Mouse (Mus musculus) left cerebral cortex, postnatal 25 days (tissue): ENCODE results near the gene Nupl2. TPM values are rescaled to one million over a fixed set of nuclear protein-coding genes. Genes with fewer than 3 reads are reported as not detected.
A peak's percentile ranks its signal among the peaks of the same experiment; 100 is the strongest.

Experiments
- DNase-seq, 2 experiments: peaks; one replicate each; pipeline ENCODE4 v3.0.0; 2022; ENCODE audit warnings: low spot score in 2 of 2, mixed read lengths in 1 of 2
- intact Hi-C: fragments of 180-260 bp; cut with DNase I; formaldehyde crosslinking; loops from one replicate; pipeline ENCODE4 v1.15.1; 2025
- total RNA-seq, 2 experiments: library from RNA; stranded (reverse); gene quantifications; 2 replicates each; pipeline ENCODE4 v1.2.3; 2021

Gene Nupl2
- total RNA-seq = 10 to 100 TPM; 11.1 to 13.1 TPM

DNA sequence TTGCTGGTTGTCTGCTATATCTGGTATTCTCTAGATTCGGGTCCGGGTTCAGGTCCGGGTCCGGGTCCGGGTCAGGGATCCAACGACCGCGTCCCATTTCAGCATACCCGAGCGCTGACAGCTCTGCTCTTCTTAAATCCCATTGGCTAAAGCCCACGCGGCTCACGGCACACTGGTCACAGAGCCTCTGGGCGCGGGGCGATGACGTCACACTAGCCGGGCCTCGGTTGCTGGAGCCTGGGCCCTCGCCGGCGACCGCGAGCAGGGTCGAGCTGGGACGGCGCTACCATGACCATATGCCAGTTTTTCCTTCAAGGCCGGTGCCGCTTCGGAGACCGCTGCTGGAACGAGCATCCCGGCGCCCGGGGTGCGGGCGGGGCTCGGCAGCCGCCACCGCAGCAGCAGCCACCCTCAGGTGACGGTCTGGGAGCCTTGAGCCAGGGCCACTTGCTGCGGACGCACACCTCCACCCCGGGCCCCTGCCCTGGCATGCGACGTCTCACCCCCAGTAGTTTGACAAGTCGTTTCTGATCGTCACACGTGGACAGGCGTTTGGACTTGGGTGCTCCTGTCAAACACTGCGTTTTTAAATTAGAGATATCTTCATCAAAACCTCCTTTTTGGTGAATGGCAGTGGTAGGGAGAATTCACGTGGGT is at the start of gene Nupl2:
TSS of gene Nupl2 (plus strand) at position 175 of the 657 bp plus-strand sequence.
- intact Hi-C loops = loop anchor here (1.0 to 5.0 kb wide), 4 partner anchors 65 to 323 kb away; partner anchors contain the start of genes Abcb8, Atg9b, Klhl7 and Nos3
- DNase-seq = peak; percentile 97

DNA sequence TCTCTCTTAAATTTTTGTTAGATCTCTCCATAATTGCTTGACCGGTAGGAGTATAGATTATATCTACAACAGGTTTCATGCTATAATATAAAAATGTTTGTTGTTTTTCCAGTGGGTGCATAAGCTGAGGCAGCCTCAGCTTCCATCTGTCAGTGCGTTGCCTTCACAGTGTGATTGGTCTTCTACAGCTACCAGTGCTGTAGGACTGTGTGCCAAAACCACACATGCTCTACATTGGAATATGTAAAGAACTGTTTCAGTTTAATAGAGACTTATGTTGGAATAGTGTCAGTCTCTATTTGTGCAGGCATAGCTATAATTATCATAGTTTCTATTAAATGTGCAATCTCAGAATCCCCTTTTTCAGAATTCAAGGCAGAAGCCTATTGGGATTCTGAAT is 42.5 kb upstream of the Nupl2 start:
- DNase-seq = no peak
- intact Hi-C loops = no loop called here

DNA sequence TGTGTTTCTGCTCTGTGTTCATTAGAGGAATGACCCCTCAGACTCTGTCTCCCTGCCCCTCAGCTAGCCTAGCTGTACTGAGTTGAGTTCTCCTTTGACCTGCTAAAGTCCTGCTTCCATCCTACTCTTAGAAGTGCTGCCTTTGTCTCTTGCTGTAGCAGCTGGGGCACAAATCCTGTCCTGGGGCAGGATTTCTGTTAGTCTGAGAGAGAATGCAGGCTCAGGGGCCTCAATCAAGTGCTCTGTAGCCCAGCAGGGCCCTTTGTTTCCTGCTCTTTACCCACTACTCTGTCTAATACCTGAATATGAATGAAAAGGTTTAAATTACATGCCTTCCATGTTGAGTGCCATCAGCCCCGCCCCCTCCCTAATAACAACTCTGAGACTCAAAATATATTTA is 40.6 kb upstream of the Nupl2 start:
- intact Hi-C loops = no loop called here
- no peak for DNase-seq

DNA sequence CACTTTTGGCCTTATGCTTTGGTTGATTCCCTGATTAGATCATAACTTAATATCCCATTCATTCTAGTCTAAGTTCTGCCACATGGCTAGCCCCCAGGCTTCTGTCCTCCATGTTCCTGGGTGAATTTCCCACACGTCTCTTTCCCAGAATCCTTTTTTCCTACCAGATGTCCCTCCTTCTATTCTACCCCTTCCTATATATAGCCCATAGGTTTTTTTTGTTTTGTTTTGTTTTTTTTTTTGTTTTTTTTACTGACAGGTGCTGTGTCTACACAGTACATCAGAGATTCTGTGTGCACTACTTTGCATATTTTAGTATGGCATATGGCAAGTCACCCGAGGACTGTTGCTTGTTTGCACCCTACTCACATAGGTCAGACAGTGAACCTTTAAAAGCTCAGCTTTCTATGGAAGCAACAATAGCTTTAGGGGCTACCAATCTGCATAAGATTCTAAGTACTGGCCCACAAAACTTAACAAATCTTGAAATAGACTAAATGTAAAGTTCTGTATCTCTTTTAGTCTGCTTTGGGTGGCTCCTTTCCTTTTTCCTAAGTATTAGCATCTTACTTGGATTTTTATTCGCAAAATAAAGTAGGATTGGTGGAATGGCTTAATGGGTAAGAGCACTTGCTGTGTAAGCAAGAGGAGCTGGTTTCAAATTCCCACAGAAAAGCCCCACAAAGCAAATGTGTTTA is 40.0 kb upstream of the Nupl2 start:
- no peak for DNase-seq
- intact Hi-C loops = no loop called here

DNA sequence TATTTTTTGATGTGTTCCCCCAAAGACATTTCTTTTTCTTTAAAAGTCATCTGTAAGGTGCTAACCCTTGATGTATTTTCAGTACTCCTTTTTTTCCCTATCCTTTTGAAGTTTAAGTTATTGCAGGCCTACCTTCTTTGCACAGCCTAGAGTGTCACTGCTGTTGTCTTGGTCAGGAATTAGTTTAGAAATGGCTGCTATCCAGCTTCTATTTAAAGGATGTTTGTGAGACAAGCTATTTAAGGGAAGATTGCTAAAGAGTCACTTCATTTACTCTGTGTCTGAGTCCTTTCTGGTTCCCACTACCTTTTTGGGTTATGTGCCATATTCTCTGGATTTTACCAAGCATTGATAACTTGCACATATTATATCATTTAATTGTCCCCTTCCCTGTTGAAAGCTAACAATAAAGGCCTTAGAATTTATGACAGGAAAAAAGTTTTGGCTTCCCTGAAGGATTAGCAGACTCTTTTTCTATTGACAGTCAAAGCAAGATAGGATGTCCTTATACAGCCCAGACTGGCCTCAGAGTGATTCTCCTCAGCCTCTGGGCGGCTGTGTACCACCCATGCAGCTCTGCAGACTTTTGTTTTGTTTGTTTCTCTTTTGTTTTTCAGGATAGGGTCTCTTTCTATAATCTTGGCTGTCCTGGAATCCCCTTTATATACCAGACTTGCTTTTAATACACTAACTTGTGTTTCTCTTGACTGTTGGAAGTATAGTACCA is 38.7 kb upstream of the Nupl2 start:
- no peak for DNase-seq

DNA sequence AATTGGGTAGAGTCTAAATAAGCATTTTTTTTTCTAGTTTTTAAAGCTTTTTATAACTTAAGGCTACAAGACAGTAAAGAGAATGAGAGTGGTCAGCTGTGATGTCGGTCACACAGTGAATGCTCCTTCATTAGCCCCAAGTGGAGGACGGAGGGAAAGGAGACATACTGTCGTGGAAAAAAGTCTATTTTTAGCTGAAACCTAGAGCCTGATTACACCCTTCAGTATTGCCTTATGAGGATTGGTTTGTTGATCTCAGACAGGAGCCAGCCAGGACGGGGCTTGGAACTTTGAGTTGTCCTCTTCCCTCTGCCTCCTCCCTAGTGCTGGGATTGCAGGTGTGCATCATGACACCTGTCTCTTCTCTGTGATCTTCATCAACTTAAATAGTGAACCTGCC is 37.8 kb upstream of the Nupl2 start:
- DNase-seq = no peak
- intact Hi-C loops = no loop called here

More for the DNA sequence above, 38.7 kb upstream of the Nupl2 start:
- intact Hi-C loops = no loop called here

DNA sequence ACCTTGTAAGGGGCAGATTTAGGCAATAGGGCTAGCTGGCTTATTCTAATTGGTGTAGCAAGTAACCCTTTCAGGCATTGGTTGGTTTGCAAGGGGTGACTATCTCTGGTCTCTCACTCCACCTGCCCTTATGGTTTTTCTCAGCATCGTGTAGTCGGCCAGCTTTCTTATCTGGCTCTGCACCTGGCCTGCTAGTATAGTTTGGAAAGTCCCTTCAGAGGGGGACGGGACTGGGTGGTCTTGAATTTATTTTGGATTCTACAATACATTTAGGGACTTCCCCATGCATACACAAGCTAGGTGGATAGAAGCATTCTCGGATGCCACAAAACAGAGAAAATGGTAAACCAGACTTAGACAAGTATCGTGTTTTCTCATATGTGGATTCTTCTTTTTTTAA is 17.8 kb upstream of the Nupl2 start:
- intact Hi-C loops = no loop called here

DNA sequence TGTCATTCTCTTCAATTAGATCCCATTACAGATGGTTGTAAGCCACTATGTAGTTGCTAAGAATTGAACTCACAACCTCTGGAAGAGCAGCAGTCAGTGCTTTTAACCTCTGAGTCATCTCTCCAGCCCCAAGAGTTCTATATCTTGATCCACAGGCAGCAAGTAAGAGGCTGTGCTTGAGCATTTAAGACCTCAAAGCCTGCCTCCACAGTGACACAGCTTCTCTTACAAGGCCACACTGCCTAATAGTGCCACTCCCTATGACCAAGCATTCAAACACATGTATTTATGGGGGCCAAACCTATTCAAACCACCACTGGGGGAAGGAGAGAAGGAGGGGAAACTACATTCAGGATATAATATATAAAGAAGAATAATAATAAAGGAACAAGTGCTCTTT is 12.6 kb upstream of the Nupl2 start:
- intact Hi-C loops = no loop called here
- DNase-seq = no peak

More for the DNA sequence above, 17.8 kb upstream of the Nupl2 start:
- DNase-seq = no peak

DNA sequence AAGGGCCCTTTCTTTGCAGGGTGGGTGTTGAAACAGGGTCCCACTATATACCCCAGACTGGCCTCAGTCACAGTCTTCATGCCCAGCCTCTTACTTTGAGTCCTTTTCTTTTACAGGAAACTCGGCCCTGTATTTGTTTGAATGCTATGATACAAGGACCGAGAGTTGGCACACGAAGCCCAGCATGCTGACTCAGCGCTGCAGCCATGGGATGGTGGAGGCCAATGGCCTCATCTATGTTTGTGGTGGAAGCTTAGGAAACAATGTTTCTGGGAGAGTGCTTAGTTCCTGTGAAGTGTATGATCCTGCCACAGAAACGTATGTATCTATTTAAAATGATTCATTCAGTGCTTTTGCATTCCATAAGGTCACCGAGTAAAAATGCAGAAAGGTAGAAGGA is 8.0 kb upstream of the Nupl2 start:
- no peak for DNase-seq

DNA sequence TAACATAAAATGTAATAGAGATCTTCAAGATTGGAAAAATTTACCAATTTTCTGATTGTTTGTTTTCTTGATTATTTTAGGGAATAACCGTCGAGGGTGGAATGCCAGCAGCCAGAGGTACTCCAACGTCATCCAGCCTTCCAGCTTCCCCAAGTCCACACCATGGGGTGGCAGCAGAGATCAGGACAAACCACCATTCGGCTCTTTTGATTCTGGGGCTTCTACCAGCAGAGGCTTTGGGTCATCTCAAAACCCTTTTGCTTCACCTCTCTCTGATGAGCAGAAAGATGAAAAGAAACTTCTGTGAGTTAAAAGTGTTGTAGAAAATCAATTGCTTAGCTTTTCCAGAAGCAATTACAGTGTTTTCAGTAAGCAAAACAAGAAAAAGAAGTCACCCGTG is 2.5 kb downstream of the Nupl2 start:
- DNase-seq = peak in 1 of 2 experiments; percentile 31
- intact Hi-C loops = loop anchor here (2.0 to 5.0 kb wide), 4 partner anchors 94 to 325 kb away; partner anchors contain the start of genes Abcb8, Atg9b, Nos3 and Tomm7

More for the DNA sequence above, 8.0 kb upstream of the Nupl2 start:
- intact Hi-C loops = no loop called here

DNA sequence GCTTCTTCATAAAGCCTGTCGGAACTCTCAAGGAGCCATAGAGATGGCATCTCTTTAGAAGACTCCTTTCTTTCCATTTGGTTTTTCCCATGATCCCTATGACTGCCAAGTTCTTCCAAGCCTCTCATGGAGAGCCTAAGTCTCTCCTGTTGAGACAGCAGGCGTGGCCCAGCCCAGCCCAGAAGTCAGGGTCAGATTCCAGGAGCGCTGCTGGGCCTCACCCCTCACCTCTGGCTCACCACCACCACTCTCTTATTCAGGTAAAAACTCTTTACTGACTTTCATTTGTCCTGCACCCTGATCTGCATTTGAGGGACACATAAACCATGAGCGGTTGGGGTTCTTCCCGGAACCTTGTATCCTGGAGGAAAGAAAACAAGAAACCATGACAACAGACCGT is 5.1 kb downstream of the Nupl2 start:
- intact Hi-C loops = loop anchor here (5.0 kb wide), 3 partner anchors 192 to 328 kb away; partner anchors contain the start of genes Abcb8, Atg9b, Nos3 and Tomm7
- no peak for DNase-seq

DNA sequence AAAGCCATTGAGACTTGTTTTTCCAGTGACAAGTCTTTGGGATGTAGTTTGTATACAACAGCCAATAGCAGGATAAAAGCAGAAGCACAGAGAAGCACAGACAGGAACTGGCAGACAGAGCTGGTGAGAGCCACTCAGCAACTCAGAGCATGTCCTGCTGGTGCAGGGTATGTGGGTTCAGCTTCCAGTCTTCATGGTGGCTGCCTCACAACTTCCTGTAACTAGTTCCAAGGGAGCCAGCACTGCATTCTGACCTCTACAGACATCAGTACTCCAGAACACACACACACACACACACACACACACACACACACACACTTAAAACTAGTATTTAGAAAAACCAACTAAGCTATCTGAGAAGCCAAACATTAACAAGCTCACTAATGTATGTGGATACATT is 7.3 kb downstream of the Nupl2 start:
- intact Hi-C loops = no loop called here
- no peak for DNase-seq

DNA sequence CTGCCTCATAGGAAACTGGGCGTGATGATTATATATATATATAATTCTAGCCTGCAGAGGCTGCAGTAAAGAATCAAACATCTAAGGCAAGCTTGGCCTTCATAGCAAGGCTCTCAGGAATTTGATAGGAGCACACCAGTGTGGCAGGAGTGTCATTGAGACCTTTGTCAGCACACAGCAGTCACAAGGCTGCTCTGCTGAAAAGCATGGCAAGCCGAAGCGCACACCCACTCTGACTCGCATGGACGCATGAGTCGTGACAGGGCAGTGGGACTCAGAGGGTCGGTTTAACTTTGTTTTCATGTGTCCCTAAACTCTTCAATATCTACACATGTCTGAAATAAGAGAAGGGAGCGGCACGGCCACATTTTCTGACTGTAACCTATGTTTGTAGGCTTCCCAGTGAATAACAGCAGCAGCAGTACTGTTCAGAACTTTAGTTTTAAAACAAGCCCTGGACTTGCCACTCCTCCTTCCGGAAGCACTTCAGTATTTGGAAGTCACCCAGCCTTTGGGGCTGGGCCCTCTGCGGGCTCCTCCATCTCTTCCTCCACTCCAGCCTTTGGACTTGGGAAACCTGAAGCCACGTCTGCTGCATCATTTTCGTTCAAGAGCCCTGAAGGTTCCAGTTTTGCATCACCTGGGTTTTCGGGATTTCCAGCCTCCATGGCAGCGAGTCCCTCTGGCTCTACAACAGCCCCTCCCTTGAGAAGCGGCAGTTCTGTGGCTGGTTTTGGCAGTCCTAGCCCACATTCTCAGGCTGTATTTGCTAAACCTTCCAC is 16.9 kb downstream of the Nupl2 start:
- intact Hi-C loops = no loop called here

DNA sequence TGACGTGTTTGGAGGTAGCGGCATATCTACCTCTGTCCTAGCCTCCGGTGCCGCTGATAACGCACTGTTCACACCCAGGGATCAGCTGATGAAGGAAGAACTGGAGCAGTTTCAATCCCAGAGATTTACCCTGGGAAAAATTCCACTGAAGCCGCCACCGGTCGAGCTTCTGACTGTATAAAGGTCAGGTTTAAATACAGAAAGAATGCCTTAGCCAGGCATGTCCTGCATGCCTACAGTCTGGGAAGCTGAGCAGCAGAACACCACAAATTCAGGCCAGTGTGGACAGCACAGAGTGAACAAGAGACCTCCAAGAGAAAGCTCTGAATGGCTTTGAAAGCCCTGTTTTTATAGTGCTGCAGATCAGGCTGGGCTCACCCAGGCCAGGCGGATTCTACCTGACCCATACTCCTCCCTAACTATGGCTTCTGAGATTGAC is 17.6 kb downstream of the Nupl2 start:
- no peak for DNase-seq
- intact Hi-C loops = no loop called here

More for the DNA sequence above, 16.9 kb downstream of the Nupl2 start:
- no peak for DNase-seq

DNA sequence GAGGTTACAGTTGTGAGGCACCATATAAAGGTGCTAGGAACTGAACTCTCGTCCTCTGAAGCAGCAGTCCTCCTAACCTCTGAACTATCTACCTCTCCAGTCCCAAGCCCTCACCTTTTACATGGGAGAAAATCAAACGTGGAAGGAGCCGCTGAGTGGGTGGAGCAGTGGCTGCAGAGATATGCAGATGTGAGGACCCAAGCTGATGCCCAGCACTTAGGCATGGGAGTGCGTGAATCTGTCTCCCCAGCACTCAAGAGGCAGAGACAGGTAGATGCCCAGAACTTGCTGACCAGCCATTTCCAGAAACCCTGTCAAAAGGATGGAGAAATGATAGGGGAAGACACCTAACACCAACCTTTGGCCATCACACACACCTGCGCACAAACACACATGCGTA is 18.3 kb downstream of the Nupl2 start:
- intact Hi-C loops = no loop called here
- DNase-seq = no peak

DNA sequence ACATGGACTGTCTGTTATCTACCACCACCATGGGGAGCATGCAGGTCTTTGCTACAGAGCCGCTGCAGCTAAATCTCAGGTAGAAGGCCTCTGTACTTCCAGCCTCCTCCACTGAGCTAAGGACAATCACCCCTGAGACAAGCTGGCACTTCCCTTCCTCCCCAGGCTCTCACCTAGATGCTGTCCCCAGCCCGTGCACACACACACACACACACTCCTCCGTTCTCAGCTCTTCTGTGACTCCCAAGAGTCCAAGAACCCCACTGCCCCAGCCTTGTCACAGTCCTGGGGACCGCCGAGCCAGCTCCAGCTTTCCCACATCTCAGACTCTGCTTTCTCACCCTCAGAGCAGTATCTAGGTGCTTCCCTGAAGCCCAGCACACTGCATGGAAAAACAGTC is 19.2 kb downstream of the Nupl2 start:
- no peak for DNase-seq
- intact Hi-C loops = no loop called here

DNA sequence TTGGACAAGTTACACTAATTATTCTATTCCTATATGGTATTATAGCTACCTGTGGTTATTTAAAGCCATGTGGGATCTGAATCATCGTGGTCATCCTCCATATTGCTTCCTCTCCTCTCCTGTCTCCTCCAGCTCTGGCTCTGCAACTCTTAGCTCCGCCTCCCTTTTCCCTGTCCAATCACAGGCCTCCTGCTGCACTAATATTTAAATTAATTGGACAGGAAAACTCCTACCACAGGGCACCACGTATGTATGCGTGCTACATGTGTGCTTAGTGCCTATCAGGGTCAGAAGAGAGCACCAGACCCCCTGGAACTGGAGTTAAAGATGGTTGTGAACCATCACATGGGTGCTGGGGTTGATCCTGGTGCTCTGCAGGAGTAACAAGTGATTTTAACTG is 23.7 kb downstream of the Nupl2 start:
- no peak for DNase-seq
- intact Hi-C loops = no loop called here

DNA sequence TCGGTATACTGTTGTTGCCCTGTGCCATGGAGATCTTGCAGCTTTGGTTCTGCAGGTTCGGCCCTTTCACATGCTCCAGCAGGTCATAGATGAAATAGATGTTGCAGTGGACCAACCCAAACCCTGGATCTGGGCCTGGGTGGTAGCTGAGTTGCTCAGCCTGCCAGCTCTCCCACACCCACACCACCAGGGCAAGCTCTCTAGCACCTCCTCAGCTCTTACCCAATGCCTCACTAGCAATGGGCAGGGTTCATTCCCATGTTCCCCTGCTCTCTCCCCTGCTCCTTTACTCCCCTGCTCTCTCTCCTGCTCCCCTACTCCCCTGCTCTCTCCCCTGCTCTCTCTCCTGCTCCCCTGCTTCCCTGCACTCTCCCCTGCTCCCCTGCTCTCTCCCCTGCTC is 27.1 kb downstream of the Nupl2 start:
- intact Hi-C loops = no loop called here
- no peak for DNase-seq

DNA sequence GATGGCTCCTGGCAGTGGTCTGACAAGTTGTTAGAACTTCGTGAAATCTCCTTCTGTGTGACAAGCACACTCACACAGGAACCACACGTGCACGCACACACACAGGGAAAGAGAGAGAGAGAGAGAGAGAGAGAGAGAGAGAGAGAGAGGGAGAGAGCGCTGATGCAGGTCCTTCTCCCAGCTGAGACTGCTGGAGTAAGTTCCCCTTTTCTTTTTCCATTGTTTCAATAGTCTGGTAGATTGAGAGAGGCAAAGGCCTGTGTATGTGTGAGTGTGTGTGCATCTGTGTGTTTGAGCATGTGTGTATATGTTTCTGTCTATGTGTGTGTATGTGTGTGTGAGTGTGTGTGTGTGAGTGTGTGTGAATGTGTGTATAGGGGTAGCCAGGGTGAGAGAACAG is 36.2 kb downstream of the Nupl2 start:
- intact Hi-C loops = no loop called here
- DNase-seq = no peak

DNA sequence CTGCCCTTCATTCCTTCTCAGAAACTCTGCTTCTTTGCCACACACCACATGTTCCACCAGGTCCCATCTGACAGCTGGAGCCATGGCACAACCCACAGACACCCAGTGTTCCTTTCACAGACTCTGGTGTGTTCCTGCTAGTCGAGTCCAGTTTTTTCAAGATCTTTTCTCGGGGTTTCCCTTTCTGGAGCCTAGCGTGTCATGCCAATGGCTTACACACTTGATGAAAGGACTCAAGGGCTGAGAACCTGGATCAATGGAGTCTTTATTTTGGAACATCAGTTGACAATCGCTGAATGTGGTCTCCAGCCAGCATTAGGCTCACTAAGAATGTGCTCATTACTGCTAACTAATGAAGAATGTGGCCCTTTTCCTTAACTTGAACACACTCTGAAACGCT is 37.7 kb downstream of the Nupl2 start:
- intact Hi-C loops = no loop called here
- peak; percentile 21 to 46 for DNase-seq
